Mouse (Mus musculus) C2C12 (cell line): ENCODE measurements at regions not wholly inside any gene's neighbourhood (a gene's known extent, or its start where the extent isn't known, plus 50 kb on each side); places are given as distances from the start of the nearest gene placed in this dataset.

Experiments
- CTCF ChIP-seq: IDR thresholded peaks from one replicate; pipeline ENCODE4 v1.5.1; 2011; ENCODE audit not compliant: control insufficient read depth, insufficient read depth, insufficient read length
- FOSL1 ChIP-seq: IDR thresholded peaks from one replicate; pipeline ENCODE4 v1.8.0; 2011; ENCODE audit warnings: mild to moderate bottlenecking, low read length; ENCODE audit not compliant: poor library complexity, insufficient read depth, severe bottlenecking

DNA sequence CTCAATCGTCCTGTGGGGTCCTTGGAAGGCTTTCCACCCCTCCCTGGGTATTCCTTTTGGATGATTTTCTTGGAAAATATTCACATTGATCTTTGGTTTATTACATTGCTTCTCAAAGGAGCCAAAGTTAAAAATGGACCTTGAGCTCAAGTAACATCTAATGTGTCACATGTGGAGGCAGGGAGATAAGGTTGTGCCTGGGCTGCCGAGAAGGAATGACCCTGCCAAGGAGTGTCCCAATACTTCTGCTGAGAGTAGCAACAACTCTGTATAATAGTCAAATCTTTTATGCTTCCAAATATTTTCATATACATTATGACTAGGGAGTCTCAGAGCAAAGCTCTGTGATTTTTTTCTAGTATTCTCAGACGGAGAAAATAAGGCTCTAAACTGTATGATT lies 113.4 kb upstream of the Nt5c1b start:
- TF ChIP-seq CTCF (no peak), FOSL1 (no peak)
